Mouse (Mus musculus) midbrain, postnatal 0 days (tissue): ENCODE data around the gene Drd3. TPM values are rescaled to one million over a fixed set of nuclear protein-coding genes. Genes with fewer than 3 reads are reported as not detected.

Experiments
- ATAC-seq: fragments of 200-750 bp; cut with Nextera tagmentation; 2 replicates; pipeline ENCODE4 v1.8.0; 2017; ENCODE audit warnings: moderate number of reproducible peaks, mild to moderate bottlenecking, moderate TSS enrichment, moderate library complexity; ENCODE audit not compliant: low FRiP score
- DNase-seq: peaks from one replicate; pipeline ENCODE4 v3.0.0-alpha.2; 2015; ENCODE audit warnings: low spot score
- H3K27ac ChIP-seq: fragments of 300-500 bp; sonication (generic); 2 replicates; pipeline ENCODE4 v1.5.1; 2014; ENCODE audit warnings: low read depth, mild to moderate bottlenecking, low read length, mixed read lengths
- H3K27me3 ChIP-seq: fragments of 300-500 bp; sonication (generic); 2 replicates; pipeline ENCODE4 v1.6.1; 2014; ENCODE audit warnings: low read length, control low read depth, mixed read lengths; ENCODE audit not compliant: insufficient read depth
- H3K36me3 ChIP-seq: fragments of 300-500 bp; sonication (generic); 2 replicates; pipeline ENCODE4 v1.6.1; 2014; ENCODE audit warnings: low read length, control low read depth, mixed read lengths; ENCODE audit not compliant: insufficient read depth
- H3K4me1 ChIP-seq: fragments of 300-500 bp; sonication (generic); 2 replicates; pipeline ENCODE4 v1.6.1; 2014; ENCODE audit warnings: mild to moderate bottlenecking, control low read depth, antibody characterized with exemption, low read length, mixed read lengths; ENCODE audit not compliant: insufficient read depth
- H3K4me2 ChIP-seq: fragments of 300-500 bp; sonication (generic); 2 replicates; pipeline ENCODE4 v1.6.1; 2014; ENCODE audit warnings: low read depth, mild to moderate bottlenecking, low read length, mixed read lengths; ENCODE audit not compliant: poor library complexity, severe bottlenecking
- H3K4me3 ChIP-seq: fragments of 300-500 bp; sonication (generic); 2 replicates; pipeline ENCODE4 v1.5.1; 2014; ENCODE audit warnings: low read depth, mild to moderate bottlenecking, low read length, moderate library complexity
- H3K9ac ChIP-seq: fragments of 300-500 bp; sonication (generic); replicated peaks from 2 replicates; pipeline ENCODE4 v1.6.1; 2014; ENCODE audit warnings: mild to moderate bottlenecking, low read length, moderate library complexity, mixed read lengths; ENCODE audit not compliant: poor library complexity, severe bottlenecking
- H3K9me3 ChIP-seq: fragments of 300-500 bp; sonication (generic); 2 replicates; pipeline ENCODE4 v1.6.1; 2016; ENCODE audit warnings: low read length, control low read depth
- CTCF ChIP-seq: IDR thresholded peaks from 2 replicates; pipeline ENCODE4 v1.5.1; 2016; ENCODE audit warnings: antibody characterized with exemption, mild to moderate bottlenecking
- WGBS: fragments of 180-500 bp; shearing (Covaris S2); extraction: QIAGEN DNeasy Blood & Tissue Kit; methylation state at CpG from one replicate; pipeline ENCODE4 v1.1.7; 2014; 5-methylcytosine and 5-hydroxymethylcytosine counted together
- polyA plus RNA-seq: library from polyadenylated mRNA; unstranded; fragments of >200 nt; fragmentation: Nextera tagmentation; extraction: Ambion mirVana; gene quantifications from 2 replicates; pipeline ENCODE4 v1.2.1, GENCODE M21; 2015
- total RNA-seq: library from RNA; depleted of rRNA; stranded (reverse); fragments of >200 nt; gene quantifications from 2 replicates; pipeline ENCODE4 v1.2.3, GENCODE M21; 2014; rRNA removed

The Drd3 gene
- total RNA-seq, result not detected in 2 replicates
- polyA plus RNA-seq, result not detected in 2 replicates

GRCm38 (mm10) chr16:43753751-43754150, at the start of gene Drd3:
Gene Drd3 (plus strand): TSS chr16:43754026.
- H3K36me3 ChIP-seq, result no peaks in the 10 kb centered on the region
- no peak within 1 kb of the TSS for H3K4me3 ChIP-seq
- no peak for ATAC-seq
- no peaks in the 10 kb centered on the region for H3K4me1 ChIP-seq
- no peak for TF ChIP-seq CTCF
- H3K9me3 ChIP-seq, result no peaks in the 10 kb centered on the region
- peak within 1 kb of the TSS; percentile 20; the same call in 1 of the 2 replicates for H3K4me2 ChIP-seq
- H3K9ac ChIP-seq, result no peak within 1 kb of the TSS
- no peak within 1 kb of the TSS for H3K27ac ChIP-seq
- DNase-seq, result peak; percentile 26
- no peaks in the 10 kb centered on the region for H3K27me3 ChIP-seq
- WGBS, result 5% methylated on average over 7 of the region's 7 CpGs

GRCm38 (mm10) chr16:43708335-43709061, 45.3 kb upstream of the Drd3 start:
- TF ChIP-seq CTCF, result no peak
- ATAC-seq (0 out of 2 replicates have a peak, but pooled peaks have one; percentile 5), DNase-seq (no peak)
- no peaks in the 10 kb centered on the region for H3K9me3 ChIP-seq
- H3K4me1 ChIP-seq, result no peaks in the 10 kb centered on the region
- no peaks in the 10 kb centered on the region for H3K36me3 ChIP-seq
- peak overlapping the region; percentile 22; the same call in 1 of the 2 replicates for H3K4me3 ChIP-seq
- peak overlapping the region; percentile 48 for H3K4me2 ChIP-seq
- peak overlapping the region; percentile 33 for H3K9ac ChIP-seq
- H3K27me3 ChIP-seq, result no peaks in the 10 kb centered on the region
- 41% methylated on average over 13 of the region's 13 CpGs for WGBS
- peak overlapping the region; percentile 70 for H3K27ac ChIP-seq

- Histone ChIP-seq H3K4me1 (no peaks in the 10 kb centered on the region), H3K27me3 (no peaks in the 10 kb centered on the region), H3K4me2 (peak overlapping the region; percentile 48), H3K36me3 (no peaks in the 10 kb centered on the region), H3K9me3 (no peaks in the 10 kb centered on the region), H3K4me3 (peak overlapping the region; percentile 22; the same call in 1 of the 2 replicates), H3K27ac (peak overlapping the region; percentile 70), H3K9ac (peak overlapping the region; percentile 33)
- 27% methylated on average over 15 of the region's 15 CpGs for WGBS
- TF ChIP-seq CTCF, result no peak
- DNase-seq (peak; percentile 65), ATAC-seq (peak; percentile 74)
These were observed 44.8 kb upstream of the Drd3 start for GRCm38 (mm10) chr16:43709062-43709413.

GRCm38 (mm10) chr16:43709432-43710133, 44.2 kb upstream of the Drd3 start:
- no peaks in the 10 kb centered on the region for H3K9me3 ChIP-seq
- H3K4me2 ChIP-seq, result peak overlapping the region; percentile 48
- H3K36me3 ChIP-seq, result no peaks in the 10 kb centered on the region
- H3K4me3 ChIP-seq, result peak overlapping the region; percentile 22; the same call in 1 of the 2 replicates
- H3K27me3 ChIP-seq, result no peaks in the 10 kb centered on the region
- peak; percentile 82 for ATAC-seq
- peak; percentile 44 for DNase-seq
- peak overlapping the region; percentile 42; the same call in 1 of the 2 replicates for H3K9ac ChIP-seq
- H3K4me1 ChIP-seq, result no peaks in the 10 kb centered on the region
- no peak for TF ChIP-seq CTCF
- H3K27ac ChIP-seq, result peak overlapping the region; percentile 70
- 13% methylated on average over 9 of the region's 9 CpGs for WGBS

GRCm38 (mm10) chr16:43710134-43710475, 43.7 kb upstream of the Drd3 start:
- peak overlapping the region; percentile 48; the same call in 1 of the 2 replicates for H3K4me2 ChIP-seq
- no peaks in the 10 kb centered on the region for H3K27me3 ChIP-seq
- H3K27ac ChIP-seq, result no peak overlapping the region
- no peaks in the 10 kb centered on the region for H3K9me3 ChIP-seq
- no peak for TF ChIP-seq CTCF
- DNase-seq, result peak; percentile 22
- H3K4me3 ChIP-seq, result no peak overlapping the region
- no peaks in the 10 kb centered on the region for H3K4me1 ChIP-seq
- ATAC-seq, result peak; percentile 60; the same call in 1 of the 2 replicates
- no peak overlapping the region for H3K9ac ChIP-seq
- no peaks in the 10 kb centered on the region for H3K36me3 ChIP-seq
- WGBS, result 44% methylated on average over 6 of the region's 6 CpGs

- H3K9me3 ChIP-seq, result no peaks in the 10 kb centered on the region
- WGBS, result 91% methylated on average over 11 of the region's 11 CpGs
- DNase-seq, result no peak
- ATAC-seq, result no peak
- H3K27ac ChIP-seq, result no peak overlapping the region
- H3K4me3 ChIP-seq, result no peak overlapping the region
- no peak for TF ChIP-seq CTCF
- H3K27me3 ChIP-seq, result no peaks in the 10 kb centered on the region
- no peaks in the 10 kb centered on the region for H3K4me1 ChIP-seq
- no peaks in the 10 kb centered on the region for H3K36me3 ChIP-seq
- no peak overlapping the region for H3K4me2 ChIP-seq
- H3K9ac ChIP-seq, result no peak overlapping the region
These were observed 43.2 kb upstream of the Drd3 start for GRCm38 (mm10) chr16:43710651-43711050.
